Mouse (Mus musculus) kidney, adult 9 months (tissue): ENCODE measurements around the gene Amer2.
"Not testable (repeated sequence)": the region's sequence is repeated elsewhere in the genome, so short reads cannot be mapped to it uniquely, and the experiment has no call there.

Experiments used
- DNase-seq: peaks from one replicate; pipeline ENCODE4 v3.0.0; 2022

Gene Amer2

GRCm38 (mm10) chr14:60372821-60373309, at the start of gene Amer2:
Gene Amer2 (plus strand): TSS chr14:60373259.
- no peak for DNase-seq

- DNase-seq = not testable (repeated sequence)
Observed at GRCm38 (mm10) chr14:60340001-60340400, 33.1 kb upstream of the Amer2 start.

GRCm38 (mm10) chr14:60340570-60340969, 32.5 kb upstream of the Amer2 start:
- no peak for DNase-seq

DNA sequence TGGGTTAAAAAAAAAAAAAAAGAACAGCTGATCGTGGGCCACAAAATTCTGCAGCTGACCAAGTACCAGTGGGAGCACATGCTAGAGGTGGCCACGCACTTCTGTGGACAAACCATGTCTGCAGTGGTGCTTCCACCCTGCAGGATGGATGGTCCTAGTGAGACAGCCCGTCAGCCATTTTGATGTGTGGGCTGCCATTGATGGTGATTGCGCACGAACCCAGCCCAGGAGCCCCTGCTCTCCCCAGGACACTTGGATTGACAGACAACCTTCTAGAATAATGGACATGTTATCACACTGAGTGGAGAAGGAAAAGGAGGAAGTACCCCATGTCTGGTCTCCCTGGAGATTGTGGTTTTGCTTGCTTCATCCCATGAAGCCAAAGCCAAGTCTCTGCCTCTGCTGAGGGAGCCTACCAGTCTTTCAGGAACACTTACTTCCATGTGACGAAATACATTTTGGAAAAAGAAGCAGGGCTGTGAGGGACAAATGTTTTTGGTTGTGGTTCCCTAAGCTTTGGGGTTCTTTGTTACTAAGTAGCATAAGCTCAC, 27.7 kb upstream of the Amer2 start:
- DNase-seq = no peak

GRCm38 (mm10) chr14:60358347-60358746, 14.7 kb upstream of the Amer2 start:
- no peak for DNase-seq

GRCm38 (mm10) chr14:60361380-60362212, 11.5 kb upstream of the Amer2 start:
- no peak for DNase-seq

DNA sequence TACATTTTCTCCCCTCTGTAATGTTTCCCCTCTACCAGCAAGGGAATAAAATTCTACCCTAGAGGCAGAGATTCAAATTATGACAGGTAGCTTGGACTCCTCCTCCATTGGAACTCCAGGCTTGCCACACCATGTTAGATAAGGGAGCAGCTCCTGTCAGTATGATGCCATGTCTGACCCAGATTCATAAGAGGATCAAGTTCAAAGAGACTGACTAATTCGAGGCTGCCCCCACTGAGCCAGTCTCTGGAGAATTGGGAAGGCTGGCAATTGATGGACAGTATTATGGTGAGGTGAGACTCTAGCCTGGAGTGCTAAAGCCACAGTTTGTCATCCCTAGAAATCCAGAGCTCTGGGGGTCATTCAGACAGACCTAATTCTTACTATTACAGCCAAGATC, 6.3 kb upstream of the Amer2 start:
- DNase-seq = no peak

DNA sequence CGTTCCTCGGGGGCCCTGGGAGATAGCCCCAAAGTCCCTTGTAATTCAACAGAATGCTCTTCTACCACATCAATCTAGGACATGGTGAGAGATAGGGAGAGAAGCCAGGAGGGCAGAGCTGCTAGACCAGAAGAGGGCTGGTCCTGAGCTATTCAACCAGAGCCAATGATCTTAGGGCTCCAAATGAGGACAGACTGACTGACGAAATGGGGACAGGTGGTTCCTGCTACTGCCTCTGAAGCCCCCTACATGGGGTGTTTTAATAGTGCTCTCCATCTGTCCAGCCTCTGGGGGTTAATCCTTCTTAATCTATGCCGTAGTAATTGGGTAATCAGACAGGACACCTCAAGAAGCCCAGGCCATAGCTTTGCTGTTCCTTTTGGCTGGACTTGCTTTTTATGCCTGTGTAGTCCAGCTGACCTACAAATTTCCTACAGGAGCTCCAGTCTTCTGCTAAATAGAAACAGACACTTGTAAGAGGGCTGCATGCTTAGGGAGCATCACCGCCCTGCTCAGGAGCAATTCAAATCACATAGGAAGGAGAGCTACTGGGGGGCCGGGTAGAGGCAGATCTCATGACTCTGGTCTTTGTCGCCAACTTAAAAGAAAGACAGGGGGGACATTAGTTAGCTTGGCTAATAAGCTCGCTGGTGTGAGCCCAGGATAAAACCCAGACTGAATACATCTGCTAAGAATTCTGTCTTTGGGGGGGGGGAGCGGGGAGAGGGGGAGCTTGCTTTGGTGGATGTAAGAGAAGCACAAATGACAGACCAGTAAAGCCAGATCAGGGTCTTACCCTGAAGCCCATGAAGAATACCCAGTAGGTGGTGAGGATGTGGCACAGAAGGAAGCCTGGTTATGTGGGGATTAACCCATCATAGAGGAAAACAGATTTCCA, 4.0 kb upstream of the Amer2 start:
- DNase-seq = no peak

DNA sequence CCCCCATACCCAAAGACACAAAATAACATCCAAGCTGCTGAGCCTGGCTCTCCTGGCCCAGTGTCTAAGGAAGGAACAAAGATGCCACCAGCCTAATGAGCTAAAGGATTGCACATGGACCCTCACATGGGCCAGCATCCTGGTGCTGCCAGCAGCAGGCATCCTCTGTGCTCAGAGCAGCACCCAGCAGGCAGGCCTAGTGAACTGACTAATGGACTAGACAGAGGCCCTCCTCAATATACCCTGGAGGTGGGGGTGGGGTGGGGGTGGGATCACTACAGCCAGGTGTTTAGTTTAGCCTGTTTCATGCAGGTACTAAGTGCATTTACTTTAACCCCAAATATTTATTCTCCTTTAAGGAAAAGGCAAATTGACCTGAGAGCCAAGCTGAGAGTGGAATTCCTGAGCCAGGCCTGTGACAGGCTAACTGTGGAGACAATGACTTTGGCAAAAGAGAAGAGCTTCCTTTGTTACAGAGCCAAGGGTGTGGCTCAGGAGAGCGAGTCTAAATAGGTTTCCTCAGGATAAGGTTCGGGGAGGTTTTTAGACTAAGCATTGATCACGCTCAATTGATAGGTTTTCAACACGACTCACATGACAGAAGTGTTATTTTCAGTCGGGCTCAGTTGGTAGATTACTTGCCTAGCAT, 3.3 kb upstream of the Amer2 start:
- no peak for DNase-seq

DNA sequence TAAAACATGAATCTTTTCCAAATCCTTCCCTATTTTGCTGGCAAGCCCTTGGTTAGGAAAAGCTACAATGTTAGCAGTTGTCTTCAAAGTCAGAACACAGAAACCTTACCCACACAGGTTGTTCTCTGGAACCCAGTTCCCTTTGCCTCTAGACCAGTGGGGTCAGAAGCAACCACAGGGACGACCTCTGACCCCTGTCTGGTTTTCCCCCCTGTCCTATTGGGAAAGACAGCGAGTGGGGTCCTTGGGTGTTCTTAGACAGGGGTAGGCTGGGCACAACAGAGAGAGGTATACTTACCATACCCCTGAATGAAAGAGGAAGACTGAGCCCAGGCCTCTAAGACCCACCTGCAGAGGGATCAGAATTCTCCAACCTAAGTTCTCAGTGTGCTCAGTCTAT, 4.0 kb downstream of the Amer2 start:
- no peak for DNase-seq

- no peak for DNase-seq
Observed at GRCm38 (mm10) chr14:60377546-60377945, 4.5 kb downstream of the Amer2 start.

DNA sequence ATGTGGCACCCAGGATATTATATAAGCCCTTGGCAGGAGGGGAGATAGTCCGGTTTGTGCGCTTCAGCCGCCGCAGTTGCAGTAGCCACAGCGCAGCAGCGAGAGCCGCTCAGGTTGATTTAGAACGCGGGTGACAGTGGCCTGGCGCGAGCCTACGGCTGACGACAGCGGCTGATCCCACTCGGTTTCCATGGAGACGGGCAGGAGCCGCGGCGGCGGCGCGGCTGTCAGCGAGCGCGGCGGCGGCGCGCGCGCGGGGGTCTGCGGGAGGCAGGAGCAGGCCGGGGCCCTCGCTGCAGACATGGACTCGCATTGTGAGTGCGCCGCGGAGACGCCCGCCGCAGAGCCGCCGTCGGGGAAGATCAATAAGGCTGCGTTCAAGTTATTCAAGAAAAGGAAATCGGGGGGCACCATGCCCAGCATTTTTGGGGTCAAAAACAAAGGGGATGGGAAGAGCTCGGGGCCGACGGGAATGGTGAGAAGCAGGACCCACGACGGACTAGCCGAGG, 5.1 kb downstream of the Amer2 start:
- DNase-seq = no peak

GRCm38 (mm10) chr14:60378566-60379322, 5.7 kb downstream of the Amer2 start:
- DNase-seq = no peak

GRCm38 (mm10) chr14:60379323-60379957, 6.4 kb downstream of the Amer2 start:
- DNase-seq = no peak

- no peak for DNase-seq
Observed at GRCm38 (mm10) chr14:60379958-60380330, 6.9 kb downstream of the Amer2 start.

- no peak for DNase-seq
Observed at GRCm38 (mm10) chr14:60381671-60382070, 8.6 kb downstream of the Amer2 start.

DNA sequence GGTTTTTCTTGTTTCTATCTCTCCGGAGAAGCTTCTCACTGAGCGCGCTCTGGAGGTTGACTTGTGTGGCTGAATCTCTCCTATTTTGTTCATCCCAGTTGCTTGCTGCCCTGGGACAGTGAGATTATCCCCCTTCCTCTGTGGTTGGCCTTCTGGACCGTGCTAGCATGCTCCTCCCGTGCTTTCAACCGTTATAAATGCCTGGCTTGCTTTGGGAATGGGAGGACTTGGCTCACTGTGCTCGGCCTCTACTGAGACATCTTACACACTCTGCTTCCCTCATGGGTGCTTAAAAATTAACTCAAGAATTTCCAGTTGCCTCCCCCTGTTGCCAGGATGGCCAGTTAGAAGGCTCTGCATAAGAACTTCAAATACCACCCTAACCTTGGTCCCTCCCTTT, 10.8 kb downstream of the Amer2 start:
- no peak for DNase-seq

GRCm38 (mm10) chr14:60384269-60384668, 11.2 kb downstream of the Amer2 start:
- no peak for DNase-seq

GRCm38 (mm10) chr14:60385079-60385643, 12.1 kb downstream of the Amer2 start:
- DNase-seq = no peak

DNA sequence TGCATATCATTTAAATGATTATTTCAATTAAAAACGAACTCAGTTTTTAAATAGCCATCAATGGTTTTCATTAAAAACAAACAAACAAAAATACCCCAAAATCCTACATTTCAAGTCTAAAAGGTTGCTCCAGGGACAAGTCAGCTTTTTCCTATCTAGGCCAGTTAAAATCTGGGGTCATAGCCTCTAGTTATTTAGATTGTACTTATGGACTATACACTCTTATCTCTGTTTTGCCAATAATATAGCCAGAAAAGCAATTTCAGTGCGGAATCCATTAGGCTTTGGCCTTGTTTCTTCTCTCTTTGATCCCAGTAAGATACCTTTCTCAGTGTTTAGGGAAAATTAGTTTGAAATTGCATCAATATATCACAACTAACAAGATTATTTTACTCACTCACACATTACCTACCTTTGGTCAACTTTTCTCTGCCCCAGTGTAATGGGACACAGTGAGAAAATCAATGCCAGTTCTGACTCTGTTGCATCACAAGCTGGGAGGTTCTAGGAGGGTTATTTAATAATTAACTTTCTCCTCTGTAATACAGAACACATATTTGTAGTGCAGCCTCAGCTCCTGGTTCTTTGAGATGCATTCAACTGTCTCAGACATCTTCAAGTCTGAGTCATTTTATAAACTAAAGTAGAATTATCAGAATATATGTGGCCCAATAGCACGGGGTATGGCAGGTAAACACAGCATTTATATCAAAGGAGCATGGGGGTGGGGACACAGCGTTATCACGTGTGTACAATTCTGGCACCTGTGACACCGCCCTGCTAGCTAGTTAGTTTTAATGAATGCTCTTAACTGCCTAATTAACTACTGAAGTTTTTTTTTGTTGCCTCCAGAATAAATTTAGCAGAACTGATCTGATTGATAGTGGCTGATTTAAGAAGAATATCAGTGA, 13.8 kb downstream of the Amer2 start:
- peak; percentile 35 for DNase-seq
